Mouse (Mus musculus): Measurements from ENCODE around the gene Sept4.
A peak's percentile ranks its signal among the peaks of the same experiment; 100 is the strongest.

DNA sequence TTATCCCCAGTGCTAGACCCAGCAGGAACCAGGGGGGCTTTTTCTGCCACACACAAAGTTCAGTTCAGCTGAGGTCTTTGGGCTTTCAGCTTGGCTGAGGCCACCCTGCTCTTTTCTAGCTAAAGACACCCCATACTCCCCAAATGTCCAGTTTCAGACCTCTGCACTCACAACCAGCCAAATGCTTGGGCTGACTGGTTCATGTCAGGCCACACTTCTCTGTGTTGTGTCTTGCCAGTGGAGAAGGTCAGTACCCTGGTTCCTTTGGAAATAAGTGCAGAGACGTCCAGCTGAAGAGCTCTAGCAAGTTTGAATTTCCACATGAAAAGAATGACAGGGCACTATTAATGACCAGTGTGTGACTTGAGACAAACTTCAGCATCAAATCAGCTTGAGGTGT, 11.0 kb downstream of the Sept4 start:
- TF ChIP-seq CTCF (IDR thresholded peaks at IDR 0.05; ENCODE audit: low read depth) (no peak), EP300 (IDR thresholded peaks at IDR 0.05; ENCODE audit: low read depth) (peak; percentile 14; the same call in 1 of the 2 replicates)
